Mouse (Mus musculus) yolk sac, embryonic 10.5 days (tissue): ENCODE data around the gene Ripor2.

Source experiments
- DNase-seq: peaks from one replicate; pipeline ENCODE4 v3.0.0-alpha.2; 2017; ENCODE audit warnings: low spot score

Gene Ripor2

GRCm38 (mm10) chr13:24617799-24618130 is 35.8 kb downstream of the Ripor2 start:
- DNase-seq, result no peak

GRCm38 (mm10) chr13:24619711-24620110 is 37.7 kb downstream of the Ripor2 start:
- no peak for DNase-seq

- DNase-seq, result peak; percentile 36
These were observed 38.5 kb downstream of the Ripor2 start for GRCm38 (mm10) chr13:24620439-24620838.

- DNase-seq, result no peak
These were observed 41.6 kb downstream of the Ripor2 start for GRCm38 (mm10) chr13:24623631-24624030.

GRCm38 (mm10) chr13:24625071-24625470 is 43.1 kb downstream of the Ripor2 start:
- DNase-seq, result no peak

GRCm38 (mm10) chr13:24626698-24627436 is 44.9 kb downstream of the Ripor2 start:
- no peak for DNase-seq

GRCm38 (mm10) chr13:24628192-24628591 is 46.2 kb downstream of the Ripor2 start:
- DNase-seq, result no peak

- no peak for DNase-seq
These were observed 47.2 kb downstream of the Ripor2 start for GRCm38 (mm10) chr13:24629073-24629621.

GRCm38 (mm10) chr13:24630364-24630763 is 48.4 kb downstream of the Ripor2 start:
- no peak for DNase-seq

GRCm38 (mm10) chr13:24632988-24633577 is 51.1 kb downstream of the Ripor2 start:
- no peak for DNase-seq

GRCm38 (mm10) chr13:24634346-24635120 is 52.5 kb downstream of the Ripor2 start:
- DNase-seq, result no peak

GRCm38 (mm10) chr13:24638371-24639214 is 56.6 kb downstream of the Ripor2 start:
- peak; percentile 17 for DNase-seq

GRCm38 (mm10) chr13:24639215-24640165 is 57.5 kb downstream of the Ripor2 start:
- no peak for DNase-seq

GRCm38 (mm10) chr13:24640166-24640560 is 58.2 kb downstream of the Ripor2 start:
- DNase-seq, result no peak

- no peak for DNase-seq
These were observed 58.9 kb downstream of the Ripor2 start for GRCm38 (mm10) chr13:24640836-24641385.

GRCm38 (mm10) chr13:24641491-24642430 is 59.8 kb downstream of the Ripor2 start:
- no peak for DNase-seq

GRCm38 (mm10) chr13:24645146-24645545 is 63.2 kb downstream of the Ripor2 start:
- no peak for DNase-seq

- DNase-seq, result no peak
These were observed 64.3 kb downstream of the Ripor2 start for GRCm38 (mm10) chr13:24646324-24646723.

GRCm38 (mm10) chr13:24647444-24647843 is 65.5 kb downstream of the Ripor2 start:
- no peak for DNase-seq
